In the genomic region with DNA sequence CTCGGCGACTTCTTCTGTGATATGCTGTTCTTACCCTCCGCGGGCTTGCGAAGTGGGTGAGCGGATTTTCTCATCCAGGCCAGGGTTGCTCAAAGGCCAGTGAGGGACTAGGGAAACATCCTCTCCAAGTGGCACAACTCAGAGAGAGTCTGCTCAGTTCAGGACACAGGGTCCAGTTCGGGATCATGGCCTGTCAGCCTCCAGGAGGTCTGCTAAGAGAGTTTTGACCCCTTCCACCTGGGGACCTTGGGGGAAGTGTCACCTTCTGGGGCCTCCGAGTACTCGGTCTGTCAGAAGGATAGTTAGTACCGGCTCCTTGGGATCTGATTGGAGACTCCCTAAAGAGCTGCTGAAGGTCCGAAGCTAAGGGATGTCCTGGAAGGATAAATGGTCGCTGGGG, we compare ENCODE assay signal across 8 mouse cellular contexts. TPM values are rescaled to one million over a fixed set of nuclear protein-coding genes. Genes with fewer than 3 reads are reported as not detected.
DNase-seq lines count a peak whose midpoint lies in the region; ATAC-seq and TF ChIP-seq lines count a peak whose summit lies in the region.

No protein-coding gene starts in this region.

- TF ChIP-seq CTCF in cortical plate, adult 2 months (IDR thresholded peaks at IDR 0.05; ENCODE audit: extremely low read depth, insufficient read depth, low read length): no peak

- no peaks in the 10 kb centered on the region for H3K9me3 ChIP-seq in heart, embryonic 12.5 days (replicated peaks)
- H3K9me3 ChIP-seq in hindbrain, embryonic 15.5 days: no peaks in the 10 kb centered on the region
- H3K9me3 ChIP-seq in midbrain, embryonic 15.5 days: no peaks in the 10 kb centered on the region

- peaks cover 77% of the 10 kb centered on the region for H3K4me1 ChIP-seq in heart, embryonic 12.5 days (replicated peaks)
- H3K4me1 ChIP-seq in cortical plate, adult 2 months (ENCODE audit: control insufficient read depth, insufficient read depth, low read length): peaks cover 1% of the 10 kb centered on the region; the same call in 1 of the 2 replicates
- peaks cover 59% of the 10 kb centered on the region for H3K4me1 ChIP-seq in hindbrain, embryonic 15.5 days (replicated peaks)
- peaks cover 54% of the 10 kb centered on the region for H3K4me1 ChIP-seq in midbrain, embryonic 15.5 days

- peak overlapping the region; percentile 74 for H3K9ac ChIP-seq in heart, embryonic 12.5 days
- peak overlapping the region; percentile 48; the same call in 1 of the 2 replicates for H3K9ac ChIP-seq in hindbrain, embryonic 15.5 days
- H3K9ac ChIP-seq in midbrain, embryonic 15.5 days: no peak overlapping the region; the same call in 1 of the 2 replicates

- no peak for TF ChIP-seq POLR2A in cortical plate, adult 2 months (IDR thresholded peaks at IDR 0.05; ENCODE audit: extremely low read depth, insufficient read depth, low read length)

- H3K27me3 ChIP-seq in heart, embryonic 12.5 days (replicated peaks): peaks cover 3% of the 10 kb centered on the region
- H3K27me3 ChIP-seq in hindbrain, embryonic 15.5 days: peaks cover 66% of the 10 kb centered on the region
- peaks cover 69% of the 10 kb centered on the region for H3K27me3 ChIP-seq in midbrain, embryonic 15.5 days (replicated peaks)

- H3K4me3 ChIP-seq in heart, embryonic 12.5 days: peak overlapping the region; percentile 60
- peak overlapping the region; percentile 33; the same call in 1 of the 2 replicates for H3K4me3 ChIP-seq in cortical plate, adult 2 months (ENCODE audit: insufficient read depth, low read length)
- peak overlapping the region; percentile 49 for H3K4me3 ChIP-seq in hindbrain, embryonic 15.5 days
- peak overlapping the region; percentile 49 for H3K4me3 ChIP-seq in midbrain, embryonic 15.5 days

- H3K27ac ChIP-seq in heart, embryonic 12.5 days (ENCODE audit: poor library complexity, severe bottlenecking): peak overlapping the region; percentile 9; the same call in 1 of the 2 replicates
- no peak overlapping the region for H3K27ac ChIP-seq in cortical plate, adult 2 months (ENCODE audit: insufficient read depth, low read length)
- no peak overlapping the region for H3K27ac ChIP-seq in hindbrain, embryonic 15.5 days (replicated peaks)
- no peak overlapping the region for H3K27ac ChIP-seq in midbrain, embryonic 15.5 days

- no peak for DNase-seq in heart, postnatal 36 days
- no peak for DNase-seq in T-cell, adult 2 months (ENCODE audit: low spot score)
- DNase-seq in kidney, postnatal 4 days: no peak
- no peak for DNase-seq in cerebellum, adult 11 months

- intact Hi-C loops in heart, postnatal 36 days (cut with DNase I): no loop called here

- H3K4me2 ChIP-seq in heart, embryonic 12.5 days: peak overlapping the region; percentile 98
- peak overlapping the region; percentile 97 for H3K4me2 ChIP-seq in hindbrain, embryonic 15.5 days
- peak overlapping the region; percentile 91 for H3K4me2 ChIP-seq in midbrain, embryonic 15.5 days

- WGBS in heart, embryonic 12.5 days: 2% methylated on average over 12 of the region's 12 CpGs
- WGBS in hindbrain, embryonic 15.5 days: 3% methylated on average over 12 of the region's 12 CpGs
- WGBS in midbrain, embryonic 15.5 days: 4% methylated on average over 12 of the region's 12 CpGs

- no peaks in the 10 kb centered on the region for H3K36me3 ChIP-seq in heart, embryonic 12.5 days
- no peaks in the 10 kb centered on the region for H3K36me3 ChIP-seq in hindbrain, embryonic 15.5 days
- no peaks in the 10 kb centered on the region for H3K36me3 ChIP-seq in midbrain, embryonic 15.5 days (replicated peaks)

- ATAC-seq in heart, embryonic 12.5 days (ENCODE audit: insufficient number of reproducible peaks, low FRiP score): no peak
- ATAC-seq in hindbrain, embryonic 15.5 days (ENCODE audit: low FRiP score, low read depth): no peak
- no peak for ATAC-seq in midbrain, embryonic 15.5 days (replicated peaks)

RNA-seq across cellular contexts. Expression of a gene that starts 4.4 kb away (rescaled TPM):
- 26.3 and 31.0 TPM in 2 replicates for polyA plus RNA-seq in heart, embryonic 12.5 days (2016; fragmentation: Nextera tagmentation; extraction: Ambion mirVana)
- total RNA-seq in heart, postnatal 36 days (2021): 1 to 10 TPM; 5.1 to 9.2 TPM
- polyA plus RNA-seq in cortical plate, adult 2 months (2012; rRNA removed): 0.69 and 0.78 TPM in 2 replicates
- 1.2 and 1.9 TPM in 2 replicates for polyA plus RNA-seq in hindbrain, embryonic 15.5 days (2015; fragmentation: Nextera tagmentation; extraction: Ambion mirVana)
- polyA plus RNA-seq in midbrain, embryonic 15.5 days (2015; fragmentation: Nextera tagmentation; extraction: Ambion mirVana): 0.99 and 1.0 TPM in 2 replicates
